Mouse (Mus musculus) gastrocnemius, postnatal 10 days (tissue): Measurements from ENCODE around the gene Syt1. TPM values are rescaled to one million over a fixed set of nuclear protein-coding genes. Genes with fewer than 3 reads are reported as not detected.

Experiments
- DNase-seq: peaks from one replicate; pipeline ENCODE4 v3.0.0; 2021; ENCODE audit warnings: mixed read lengths
- long read RNA-seq, 2 experiments: library from polyadenylated mRNA; stranded (forward); transcript quantifications; one replicate each; pipeline ENCODE4 v2.0.0; 2021
- total RNA-seq, 2 experiments: library from RNA; stranded (reverse); gene quantifications; 2 replicates each; pipeline ENCODE4 v1.2.3; 2021

The Syt1 gene
- 1 to 10 TPM; 1.3 TPM for total RNA-seq
- long read RNA-seq, experiment 1: 0 reads
- long read RNA-seq, experiment 2: 0 reads

DNA sequence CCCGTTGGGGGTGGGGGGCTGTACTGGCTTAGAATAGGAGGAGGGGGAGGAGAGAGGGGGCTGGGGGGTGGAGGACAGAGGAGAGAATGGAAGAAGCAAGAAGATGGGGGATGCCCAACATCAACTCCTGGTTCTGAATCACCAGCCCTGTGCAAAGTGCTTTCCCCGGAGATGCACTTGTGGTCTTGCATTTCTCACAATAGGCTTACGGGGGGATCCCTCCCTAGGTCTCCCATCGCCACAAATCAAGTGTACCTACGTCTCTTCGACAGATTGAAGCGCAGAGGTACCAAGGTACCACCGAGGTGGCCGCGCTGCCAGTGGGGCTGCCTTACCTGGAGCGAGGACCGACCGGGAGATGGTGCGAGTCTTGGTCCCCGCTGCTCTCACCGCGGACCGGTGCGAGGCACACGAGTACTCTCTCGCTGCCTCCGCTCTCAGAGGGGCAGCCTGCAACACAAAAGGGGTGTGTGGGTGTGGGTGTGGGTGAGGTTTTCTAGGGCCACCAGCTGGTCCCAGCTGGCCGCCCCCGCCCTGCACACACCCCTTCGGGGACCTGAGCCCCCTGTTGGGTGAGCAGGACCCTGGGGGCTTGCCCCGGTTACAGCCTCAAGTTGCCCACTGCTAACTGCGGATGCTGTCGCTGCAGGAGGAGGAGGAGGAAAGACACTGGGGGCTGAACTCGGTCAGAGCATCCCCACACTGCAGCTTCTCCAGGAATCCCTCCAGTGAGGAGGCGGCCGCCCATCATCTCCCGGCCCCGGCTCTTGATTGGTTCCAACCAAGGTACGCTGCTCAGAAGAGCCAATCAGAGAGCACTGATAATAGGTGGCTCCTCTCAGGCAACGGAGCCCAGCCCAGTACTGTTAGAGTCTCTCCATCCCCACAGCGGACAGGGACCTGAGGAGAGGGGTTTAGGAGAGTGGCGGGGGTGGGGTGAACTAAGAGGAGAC lies at the start of gene Syt1:
TSS of gene Syt1 (minus strand) at position 742 of the 953 bp plus-strand sequence.
- peak; percentile 18 for DNase-seq

DNA sequence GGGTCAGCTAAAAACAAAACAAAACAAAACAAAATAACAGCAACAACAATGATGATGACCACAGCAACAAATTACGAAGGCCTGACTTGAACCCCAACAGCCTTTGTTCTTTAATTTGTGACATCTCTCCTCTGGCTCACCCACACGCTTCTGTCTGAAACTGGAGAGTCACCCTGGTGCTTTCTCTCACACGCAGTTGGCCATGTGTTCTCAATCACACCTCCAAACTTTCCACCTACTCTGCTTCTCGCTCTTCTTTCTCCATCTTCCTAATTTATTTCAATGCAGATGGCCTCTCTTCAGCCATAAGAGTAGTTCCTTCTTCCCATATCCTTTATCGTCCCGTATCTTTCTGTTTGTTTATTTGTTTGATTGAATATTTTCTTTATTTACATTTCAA lies 45.7 kb upstream of the Syt1 start:
- DNase-seq: no peak

DNA sequence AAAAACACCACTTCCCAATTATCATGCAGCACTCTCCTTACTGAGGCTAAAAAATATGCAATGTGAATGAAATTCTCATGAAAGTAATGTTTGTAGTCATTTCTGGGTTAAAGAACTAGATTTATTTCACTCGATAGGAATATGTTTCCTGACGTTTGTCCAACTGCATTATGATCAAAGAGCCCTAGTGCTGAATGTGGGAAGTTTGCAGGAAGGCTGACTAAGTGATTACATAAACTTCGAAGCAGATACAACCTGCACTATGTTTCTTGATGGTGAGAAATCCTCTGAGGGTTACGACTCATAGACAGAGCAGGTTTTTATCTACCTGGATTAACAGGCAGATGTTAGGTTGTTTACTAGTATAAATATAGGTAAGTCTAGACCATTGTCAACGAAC lies 36.8 kb upstream of the Syt1 start:
- no peak for DNase-seq

GRCm38 (mm10) chr10:109046988-109047387 lies 36.2 kb upstream of the Syt1 start:
- DNase-seq: no peak

- peak; percentile 4 for DNase-seq
Observed at GRCm38 (mm10) chr10:109011226-109012165, 714 bp upstream of the Syt1 start.

DNA sequence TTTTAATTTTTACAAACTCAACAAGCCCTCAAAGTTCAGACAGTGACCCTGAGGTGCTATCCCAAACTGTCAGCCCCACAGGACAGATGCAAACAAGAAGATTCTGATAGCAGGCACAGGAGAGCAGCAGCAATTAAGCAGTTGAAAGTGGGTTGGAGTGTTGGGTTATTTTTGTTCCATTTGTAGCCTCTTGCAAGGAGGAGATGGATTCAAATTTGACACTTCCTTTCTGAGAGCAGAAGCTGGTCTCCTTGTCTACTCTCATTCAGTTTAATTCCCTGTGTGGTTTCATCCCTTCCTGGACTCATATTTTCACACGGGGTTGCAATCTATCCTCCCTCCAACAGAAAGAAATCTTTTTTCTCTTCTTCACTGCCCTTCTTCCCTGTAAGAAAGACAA lies 951 bp downstream of the Syt1 start:
- no peak for DNase-seq

DNA sequence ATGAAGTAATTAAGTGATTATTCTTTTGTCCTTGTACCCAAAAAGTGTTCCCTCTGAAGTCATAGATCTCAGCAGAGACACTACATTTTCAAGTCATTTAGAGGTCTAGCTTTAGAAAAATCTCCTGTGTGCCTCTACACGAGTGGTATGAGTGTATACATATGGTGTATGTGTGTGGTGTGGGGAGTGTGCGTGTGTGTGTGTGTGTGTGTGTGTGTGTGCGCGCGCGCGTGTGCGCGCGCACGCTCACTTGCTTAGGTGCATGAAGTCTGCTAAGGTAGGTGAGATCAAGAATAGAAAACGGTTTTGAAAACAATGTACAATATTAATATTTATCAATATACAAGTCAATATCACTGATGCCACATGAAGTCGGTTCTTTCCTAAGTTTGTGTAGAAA lies 2.3 kb downstream of the Syt1 start:
- no peak for DNase-seq

DNA sequence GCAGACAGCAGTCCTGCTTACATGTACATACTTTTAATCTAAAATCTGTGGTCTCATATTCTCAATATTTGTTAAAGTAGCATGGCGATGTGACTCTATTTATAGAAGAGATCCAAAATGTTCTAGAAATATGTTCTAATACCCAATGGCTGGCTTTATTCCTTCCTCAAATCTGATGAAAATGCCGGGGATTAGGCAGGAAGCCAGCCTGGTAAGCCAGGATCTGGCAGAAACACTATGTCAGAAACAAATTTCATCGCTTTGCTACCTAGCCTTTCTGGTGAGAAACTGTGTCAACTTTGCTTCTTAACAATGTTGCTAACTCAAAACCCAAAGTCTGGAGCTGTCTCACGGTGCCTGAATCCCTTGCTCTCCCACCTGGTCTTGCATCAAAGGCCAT lies 7.3 kb downstream of the Syt1 start:
- DNase-seq: no peak

- no peak for DNase-seq
Observed at GRCm38 (mm10) chr10:108987250-108987649, 23.5 kb downstream of the Syt1 start.

DNA sequence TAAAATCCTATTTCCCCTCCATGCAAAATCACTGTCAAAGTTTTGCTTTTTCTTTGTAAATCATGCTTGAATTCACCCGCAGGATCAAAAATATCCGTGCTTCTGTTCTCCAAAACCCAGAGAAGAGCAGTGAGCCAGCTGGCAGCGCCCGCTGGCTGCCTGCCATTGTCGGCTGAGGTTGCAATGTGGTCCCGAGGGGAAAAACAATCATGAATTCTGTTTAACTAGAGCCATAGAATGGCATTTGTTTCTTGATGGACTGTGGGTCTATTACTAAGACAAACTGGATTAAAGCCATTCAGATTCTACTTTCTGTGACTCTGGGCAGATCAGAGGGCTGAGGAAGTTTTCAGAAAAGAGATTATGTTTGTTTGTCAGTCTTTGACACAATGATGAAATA lies 31.1 kb downstream of the Syt1 start:
- peak; percentile 20 for DNase-seq

DNA sequence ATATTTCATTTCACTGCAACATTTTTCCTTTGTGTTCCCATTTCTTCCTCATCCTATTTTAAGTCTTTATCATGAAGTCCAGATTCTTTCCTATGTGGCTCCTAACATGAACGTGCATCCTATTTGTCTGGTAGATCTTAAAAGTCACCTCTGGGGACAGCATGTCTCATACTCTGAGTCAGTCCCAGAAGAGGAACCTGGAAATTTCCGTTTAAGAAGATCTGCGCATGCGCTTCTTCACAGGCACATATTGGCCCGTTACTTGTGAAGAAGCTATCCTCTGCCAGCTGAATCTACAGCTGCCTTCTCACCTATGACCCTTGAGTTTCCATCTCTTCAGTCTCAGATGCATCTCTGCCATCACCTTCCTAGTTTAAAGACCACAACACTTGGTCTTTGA lies 55.8 kb downstream of the Syt1 start:
- DNase-seq: no peak

- no peak for DNase-seq
Observed at GRCm38 (mm10) chr10:108952182-108952581, 58.6 kb downstream of the Syt1 start.

DNA sequence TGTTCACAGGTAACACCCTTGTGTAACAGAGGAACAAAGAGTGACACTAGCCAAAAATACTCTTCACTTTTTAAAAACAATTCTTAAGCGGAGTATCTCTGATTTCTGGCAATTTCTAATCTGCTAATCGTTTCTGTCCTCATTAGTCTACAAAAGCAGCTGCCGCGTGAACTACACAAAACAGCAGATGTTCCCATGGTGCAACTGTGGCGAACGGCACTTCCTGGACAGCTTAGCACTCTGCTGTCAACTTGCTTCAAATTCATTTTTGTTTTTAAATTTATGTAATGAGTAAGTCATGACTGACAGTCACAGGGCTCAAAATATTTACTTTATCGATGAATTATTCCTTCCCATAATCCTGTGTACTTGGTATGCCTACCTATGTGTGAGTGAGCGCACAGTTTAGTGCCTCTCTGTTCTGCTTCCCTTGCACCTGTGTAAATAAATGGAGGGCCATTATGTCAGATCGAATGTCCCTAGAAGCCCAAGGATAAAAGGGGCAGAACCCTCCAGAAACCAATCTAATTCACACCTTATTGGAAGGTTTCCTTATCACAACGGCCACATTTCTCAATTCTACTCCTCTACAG lies 73.8 kb downstream of the Syt1 start:
- no peak for DNase-seq

- DNase-seq: no peak
Observed at GRCm38 (mm10) chr10:108930299-108930698, 80.5 kb downstream of the Syt1 start.

- no peak for DNase-seq
Observed at GRCm38 (mm10) chr10:108929676-108930075, 81.1 kb downstream of the Syt1 start.

GRCm38 (mm10) chr10:108905264-108905663 lies 105.5 kb downstream of the Syt1 start:
- no peak for DNase-seq

DNA sequence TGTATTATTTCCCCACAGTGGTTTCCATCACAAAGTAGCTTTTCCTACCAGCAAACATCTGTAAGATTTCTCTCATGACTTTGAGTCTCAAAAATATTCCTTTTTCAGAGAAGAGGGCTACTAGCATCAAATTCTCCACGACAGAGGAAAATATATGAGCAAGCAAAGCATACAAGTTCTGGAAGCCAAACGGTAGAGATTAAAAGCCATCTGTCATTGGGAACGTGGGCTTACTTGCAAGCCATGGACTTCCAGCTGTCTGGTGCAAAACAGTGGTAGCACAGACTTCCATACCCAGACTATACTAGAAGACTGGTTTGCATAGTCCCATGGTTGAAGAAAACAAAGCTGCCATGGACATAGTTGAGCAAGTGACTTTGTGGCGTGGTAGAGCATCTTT lies 106.4 kb downstream of the Syt1 start:
- no peak for DNase-seq

DNA sequence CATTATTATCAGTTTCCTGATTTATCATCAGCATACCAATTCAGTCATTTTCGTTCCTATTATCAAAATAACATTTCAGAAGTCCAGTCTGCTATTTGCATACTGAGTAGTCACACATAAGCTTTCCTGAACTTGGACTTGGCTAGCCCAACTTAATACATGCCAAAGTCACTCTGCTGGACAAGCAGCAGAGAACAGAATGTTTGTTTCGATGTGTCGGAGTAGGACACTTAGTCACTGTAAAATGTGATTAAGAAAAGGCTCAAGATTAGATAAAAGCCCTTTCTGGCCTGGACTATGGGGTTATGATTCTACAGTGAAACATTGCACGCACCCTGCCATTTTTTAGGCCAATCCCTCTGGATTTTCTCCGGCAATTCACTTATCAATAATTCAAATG lies 114.3 kb downstream of the Syt1 start:
- DNase-seq: no peak

DNA sequence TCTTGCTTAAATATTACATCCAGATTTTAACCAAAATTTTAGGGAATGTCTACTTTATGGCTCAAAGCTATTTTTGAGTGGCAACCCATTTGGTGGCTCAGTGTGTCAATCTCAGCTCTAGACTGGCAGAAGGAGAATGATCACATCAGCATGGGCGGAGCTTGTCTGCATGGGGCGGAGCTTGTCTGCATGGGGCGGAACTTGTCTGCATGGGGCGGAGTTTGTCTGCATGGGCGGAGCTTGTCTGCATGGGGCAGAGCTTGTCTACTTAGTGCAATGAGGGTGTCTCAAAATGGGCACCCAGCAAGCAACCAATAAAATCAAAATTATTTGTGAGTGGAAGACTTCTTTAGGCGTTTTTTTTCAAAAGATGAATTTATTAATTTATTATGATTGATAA lies 117.5 kb downstream of the Syt1 start:
- DNase-seq: no peak

- DNase-seq: no peak
Observed at GRCm38 (mm10) chr10:108892441-108892840, 118.3 kb downstream of the Syt1 start.

GRCm38 (mm10) chr10:108889084-108889483 lies 121.7 kb downstream of the Syt1 start:
- no peak for DNase-seq

- no peak for DNase-seq
Observed at GRCm38 (mm10) chr10:108886781-108887180, 124.0 kb downstream of the Syt1 start.

DNA sequence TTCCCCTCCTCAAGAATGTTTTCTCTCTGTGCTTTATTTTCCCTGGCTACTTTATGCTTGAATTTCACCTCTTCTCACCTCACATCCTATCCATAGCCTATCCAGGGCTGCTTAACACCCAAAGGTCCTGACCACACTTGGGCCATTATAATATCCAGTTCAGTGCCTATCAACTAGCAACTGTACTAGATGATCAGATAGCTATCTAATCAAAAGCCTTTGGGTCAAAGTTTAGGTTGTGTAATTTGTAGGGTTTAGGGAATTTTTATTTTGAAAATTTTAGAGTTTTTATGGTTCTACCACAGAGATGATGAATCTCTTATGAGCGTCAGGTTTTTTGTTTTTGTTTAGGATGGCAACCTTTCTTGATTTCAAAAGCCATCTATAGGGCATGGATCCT lies 125.0 kb downstream of the Syt1 start:
- no peak for DNase-seq
